ENCODE assay signal across 8 mouse cellular contexts in the genomic region with DNA sequence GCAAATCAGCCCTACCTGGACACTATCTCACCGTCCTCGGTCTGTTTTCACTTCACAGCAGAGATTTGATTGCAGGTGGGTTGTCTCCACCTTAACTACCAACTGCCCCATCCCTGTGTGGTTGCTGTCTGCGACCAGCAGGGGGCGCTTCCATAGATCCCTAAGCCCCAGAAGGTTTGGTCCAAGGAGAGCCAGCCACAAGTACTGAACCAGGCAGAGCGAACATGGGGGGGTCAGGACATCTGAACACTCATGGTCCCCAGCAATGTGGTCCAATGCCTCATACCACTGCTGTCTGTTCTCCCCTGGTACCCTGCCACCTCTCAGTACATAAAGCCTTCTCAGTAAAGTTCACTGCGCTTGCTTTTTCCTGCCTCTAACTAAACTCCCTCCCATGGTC. TPM values are rescaled to one million over a fixed set of nuclear protein-coding genes. Genes with fewer than 3 reads are reported as not detected.
DNase-seq lines count a peak whose midpoint lies in the region; ATAC-seq and TF ChIP-seq lines count a peak whose summit lies in the region.

No protein-coding gene starts in this region.

- no peaks in the 10 kb centered on the region for H3K36me3 ChIP-seq in E14TG2a.4 (ENCODE audit: insufficient read depth, low read length)
- peaks cover 11% of the 10 kb centered on the region; the same call in 1 of the 2 replicates for H3K36me3 ChIP-seq in heart, embryonic 12.5 days
- no peaks in the 10 kb centered on the region for H3K36me3 ChIP-seq in kidney, embryonic 15.5 days
- no peaks in the 10 kb centered on the region for H3K36me3 ChIP-seq in liver, postnatal 0 days (replicated peaks; ENCODE audit: insufficient read depth, low read length)

- H3K27me3 ChIP-seq in E14TG2a.4 (ENCODE audit: insufficient read depth, low read length): peaks cover 33% of the 10 kb centered on the region
- no peaks in the 10 kb centered on the region for H3K27me3 ChIP-seq in heart, embryonic 12.5 days (replicated peaks)
- H3K27me3 ChIP-seq in kidney, embryonic 15.5 days: peaks cover 8% of the 10 kb centered on the region
- peaks cover 26% of the 10 kb centered on the region for H3K27me3 ChIP-seq in liver, postnatal 0 days (ENCODE audit: insufficient read depth, low read length)

- peak overlapping the region; percentile 90 for H3K4me2 ChIP-seq in heart, embryonic 12.5 days
- peak overlapping the region; percentile 87 for H3K4me2 ChIP-seq in kidney, embryonic 15.5 days
- H3K4me2 ChIP-seq in liver, postnatal 0 days (ENCODE audit: low read depth, low read length): peak overlapping the region; percentile 99

- peak; percentile 94 for TF ChIP-seq CTCF in E14TG2a.4 (conservative IDR thresholded peaks at IDR 0.05; ENCODE audit: low read length)
- peak; percentile 61; the same call in 1 of the 2 replicates for TF ChIP-seq CTCF in embryonic fibroblast, embryonic 13.5 days (IDR thresholded peaks at IDR 0.05; ENCODE audit: borderline replicate concordance, insufficient read depth, low read length)
- peak; percentile 98 for TF ChIP-seq CTCF in liver, postnatal 0 days (IDR thresholded peaks at IDR 0.05; ENCODE audit: low read depth)

- peak overlapping the region; percentile 84 for H3K9ac ChIP-seq in heart, embryonic 12.5 days
- no peak overlapping the region for H3K9ac ChIP-seq in kidney, embryonic 15.5 days
- H3K9ac ChIP-seq in liver, postnatal 0 days (replicated peaks): peak overlapping the region; percentile 85; the same call in 1 of the 2 replicates

- H3K4me3 ChIP-seq in E14TG2a.4 (replicated peaks; ENCODE audit: low read length): no peak overlapping the region
- no peak overlapping the region for H3K4me3 ChIP-seq in embryonic fibroblast, embryonic 13.5 days (ENCODE audit: insufficient read depth, low read length)
- H3K4me3 ChIP-seq in heart, embryonic 12.5 days: peak overlapping the region; percentile 72
- peak overlapping the region; percentile 66 for H3K4me3 ChIP-seq in kidney, embryonic 15.5 days (replicated peaks)
- peak overlapping the region; percentile 78 for H3K4me3 ChIP-seq in liver, postnatal 0 days (ENCODE audit: low read depth, low read length)

- no peak overlapping the region for H3K27ac ChIP-seq in embryonic fibroblast, embryonic 13.5 days (ENCODE audit: insufficient read depth, low read length)
- H3K27ac ChIP-seq in heart, embryonic 12.5 days (ENCODE audit: poor library complexity, severe bottlenecking): no peak overlapping the region; the same call in 1 of the 2 replicates
- no peak overlapping the region for H3K27ac ChIP-seq in kidney, embryonic 15.5 days
- no peak overlapping the region for H3K27ac ChIP-seq in liver, postnatal 0 days (ENCODE audit: low read depth)

- H3K4me1 ChIP-seq in E14TG2a.4 (replicated peaks; ENCODE audit: low read depth, low read length): peaks cover 51% of the 10 kb centered on the region
- peaks cover 5% of the 10 kb centered on the region; the same call in 1 of the 2 replicates for H3K4me1 ChIP-seq in embryonic fibroblast, embryonic 13.5 days (ENCODE audit: control insufficient read depth, insufficient read depth, low read length)
- H3K4me1 ChIP-seq in heart, embryonic 12.5 days (replicated peaks): peaks cover 63% of the 10 kb centered on the region
- H3K4me1 ChIP-seq in kidney, embryonic 15.5 days: peaks cover 65% of the 10 kb centered on the region
- H3K4me1 ChIP-seq in liver, postnatal 0 days (ENCODE audit: insufficient read depth): peaks cover 30% of the 10 kb centered on the region

- peak; percentile 40 to 58 for DNase-seq in adrenal gland, postnatal 4 days (ENCODE audit: low spot score in 2 of 2)
- DNase-seq in liver, postnatal 0 days: peak; percentile 84
- peak; percentile 84 for DNase-seq in retina, embryonic 14.5 days (ENCODE audit: low spot score)
- peak; percentile 60 for DNase-seq in urinary bladder, adult 2 months (ENCODE audit: low spot score)

- no peak for TF ChIP-seq EP300 in liver, postnatal 0 days (IDR thresholded peaks at IDR 0.05; ENCODE audit: low read depth)

- peak; percentile 48 for ATAC-seq in heart, embryonic 12.5 days (ENCODE audit: insufficient number of reproducible peaks, low FRiP score)
- ATAC-seq in kidney, embryonic 15.5 days (replicated peaks; ENCODE audit: low FRiP score): no peak
- peak; percentile 39 for ATAC-seq in liver, postnatal 0 days

- no peaks in the 10 kb centered on the region for H3K9me3 ChIP-seq in E14TG2a.4 (ENCODE audit: low read length)
- H3K9me3 ChIP-seq in heart, embryonic 12.5 days (replicated peaks): no peaks in the 10 kb centered on the region
- no peaks in the 10 kb centered on the region for H3K9me3 ChIP-seq in kidney, embryonic 15.5 days (replicated peaks)
- no peaks in the 10 kb centered on the region for H3K9me3 ChIP-seq in liver, postnatal 0 days (ENCODE audit: low read length)

- TF ChIP-seq POLR2A in embryonic fibroblast, embryonic 13.5 days (IDR thresholded peaks at IDR 0.05; ENCODE audit: low read depth, low read length): no peak

- WGBS in heart, embryonic 12.5 days: 4% methylated on average over 6 of the region's 6 CpGs
- WGBS in kidney, embryonic 15.5 days: 11% methylated on average over 6 of the region's 6 CpGs
- 11% methylated on average over 6 of the region's 6 CpGs for WGBS in liver, postnatal 0 days (ENCODE audit: insufficient replicate concordance)

RNA-seq across cellular contexts. Expression of a gene that starts 1.8 kb away (rescaled TPM):
- 10 to 100 TPM; 21.5 to 24.9 TPM for total RNA-seq in adrenal gland, postnatal 4 days (2021)
- polyA plus RNA-seq in embryonic fibroblast, embryonic 13.5 days (2011; ENCODE audit: insufficient read length, low read depth, missing spikeins): 8.7 and 9.3 TPM in 2 replicates
- 53.3 and 54.2 TPM in 2 replicates for polyA plus RNA-seq in heart, embryonic 12.5 days (2016; fragmentation: Nextera tagmentation; extraction: Ambion mirVana)
- 27.0 and 32.8 TPM in 2 replicates for polyA plus RNA-seq in kidney, embryonic 15.5 days (2015; fragmentation: Nextera tagmentation; extraction: Ambion mirVana)
- polyA plus RNA-seq in liver, postnatal 0 days (2015; fragmentation: Nextera tagmentation; extraction: Ambion mirVana): 3.5 and 4.5 TPM in 2 replicates
- 12.4 and 13.6 TPM in 2 replicates for polyA plus RNA-seq in urinary bladder, adult 2 months (2012; rRNA removed)

RNA-seq across cellular contexts. Expression of a gene that starts 17.1 kb away (rescaled TPM):
- total RNA-seq in adrenal gland, postnatal 4 days (2021): 10 to 100 TPM; 61.4 to 65.6 TPM
- polyA plus RNA-seq in embryonic fibroblast, embryonic 13.5 days (2011; ENCODE audit: insufficient read length, low read depth, missing spikeins): 84.6 and 92.0 TPM in 2 replicates
- 122 and 126 TPM in 2 replicates for polyA plus RNA-seq in heart, embryonic 12.5 days (2016; fragmentation: Nextera tagmentation; extraction: Ambion mirVana)
- polyA plus RNA-seq in kidney, embryonic 15.5 days (2015; fragmentation: Nextera tagmentation; extraction: Ambion mirVana): 155 and 157 TPM in 2 replicates
- polyA plus RNA-seq in liver, postnatal 0 days (2015; fragmentation: Nextera tagmentation; extraction: Ambion mirVana): 50.6 and 52.1 TPM in 2 replicates
- 89.5 and 99.2 TPM in 2 replicates for polyA plus RNA-seq in urinary bladder, adult 2 months (2012; rRNA removed)

RNA-seq across cellular contexts. Expression of a gene that starts 36.2 kb away (rescaled TPM):
- 10 to 100 TPM; 84.1 to 89.3 TPM for total RNA-seq in adrenal gland, postnatal 4 days (2021)
- polyA plus RNA-seq in embryonic fibroblast, embryonic 13.5 days (2011; ENCODE audit: insufficient read length, low read depth, missing spikeins): 27.6 and 35.3 TPM in 2 replicates
- polyA plus RNA-seq in heart, embryonic 12.5 days (2016; fragmentation: Nextera tagmentation; extraction: Ambion mirVana): 102 and 109 TPM in 2 replicates
- 115 and 126 TPM in 2 replicates for polyA plus RNA-seq in kidney, embryonic 15.5 days (2015; fragmentation: Nextera tagmentation; extraction: Ambion mirVana)
- polyA plus RNA-seq in liver, postnatal 0 days (2015; fragmentation: Nextera tagmentation; extraction: Ambion mirVana): 36.5 and 39.4 TPM in 2 replicates
- 22.0 and 27.7 TPM in 2 replicates for polyA plus RNA-seq in urinary bladder, adult 2 months (2012; rRNA removed)

RNA-seq across cellular contexts. Expression of a gene that starts 36.2 kb away (rescaled TPM):
- total RNA-seq in adrenal gland, postnatal 4 days (2021): 100 to 1,000 TPM; 128 to 144 TPM
- 46.5 and 48.9 TPM in 2 replicates for polyA plus RNA-seq in embryonic fibroblast, embryonic 13.5 days (2011; ENCODE audit: insufficient read length, low read depth, missing spikeins)
- polyA plus RNA-seq in heart, embryonic 12.5 days (2016; fragmentation: Nextera tagmentation; extraction: Ambion mirVana): 118 and 121 TPM in 2 replicates
- 81.0 and 83.6 TPM in 2 replicates for polyA plus RNA-seq in kidney, embryonic 15.5 days (2015; fragmentation: Nextera tagmentation; extraction: Ambion mirVana)
- polyA plus RNA-seq in liver, postnatal 0 days (2015; fragmentation: Nextera tagmentation; extraction: Ambion mirVana): 65.6 and 66.1 TPM in 2 replicates
- polyA plus RNA-seq in urinary bladder, adult 2 months (2012; rRNA removed): 62.3 and 72.1 TPM in 2 replicates

RNA-seq across cellular contexts. Expression of a gene that starts 43.5 kb away (rescaled TPM):
- 10 to 100 TPM; 13.3 to 14.0 TPM for total RNA-seq in adrenal gland, postnatal 4 days (2021)
- polyA plus RNA-seq in embryonic fibroblast, embryonic 13.5 days (2011; ENCODE audit: insufficient read length, low read depth, missing spikeins): 39.2 and 43.7 TPM in 2 replicates
- 26.2 and 28.2 TPM in 2 replicates for polyA plus RNA-seq in heart, embryonic 12.5 days (2016; fragmentation: Nextera tagmentation; extraction: Ambion mirVana)
- polyA plus RNA-seq in kidney, embryonic 15.5 days (2015; fragmentation: Nextera tagmentation; extraction: Ambion mirVana): 21.6 and 24.1 TPM in 2 replicates
- 1.3 and 1.5 TPM in 2 replicates for polyA plus RNA-seq in liver, postnatal 0 days (2015; fragmentation: Nextera tagmentation; extraction: Ambion mirVana)
- polyA plus RNA-seq in urinary bladder, adult 2 months (2012; rRNA removed): 36.5 and 36.8 TPM in 2 replicates

Comparison
In these comparisons a context has a peak if more than half of its experiments do, and no peak if none do; other contexts are left out.
1. H3K4me3 ChIP-seq: peak in heart, embryonic 12.5 days (single experiment), kidney, embryonic 15.5 days (single experiment) and liver, postnatal 0 days (single experiment); none in E14TG2a.4 (single experiment) and embryonic fibroblast, embryonic 13.5 days (single experiment).
2. Peak in every context shown above with its lines, with median percentiles within 50 percentile points of each other: CTCF ChIP-seq, DNase-seq and H3K4me2 ChIP-seq.